Mouse (Mus musculus): ENCODE data around the gene Sgms2.

DNA sequence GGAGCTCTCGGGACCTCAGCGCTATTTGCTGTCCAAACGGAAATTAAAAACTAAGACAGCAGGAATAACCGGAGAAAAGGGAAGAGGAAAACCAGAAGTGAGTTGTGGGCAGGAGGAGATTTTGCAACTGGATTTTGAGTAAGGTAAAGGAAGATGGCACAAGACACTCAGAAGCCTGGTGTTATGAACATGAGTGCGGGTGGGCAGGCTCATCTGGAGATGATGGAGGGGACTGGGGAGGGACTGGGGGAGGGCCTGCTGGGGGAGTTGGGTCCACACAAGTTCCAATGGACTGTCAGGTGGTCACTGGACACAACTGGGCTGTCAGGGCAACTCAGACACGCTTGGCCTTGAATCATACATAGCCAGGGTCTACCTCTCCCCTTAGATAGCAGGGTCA lies 24.8 kb downstream of the Sgms2 start:
- TF ChIP-seq CTCF (IDR thresholded peaks at IDR 0.05 in 2 of 3, conservative IDR thresholded peaks at IDR 0.05 in 1 of 3; ENCODE audit: control insufficient read depth in 1 of 3, insufficient read depth in 1 of 3, low read depth in 2 of 3, low read length in 3 of 3, poor library complexity in 1 of 3, severe bottlenecking in 1 of 3) (no peak), MXI1 (IDR thresholded peaks at IDR 0.05; ENCODE audit: low read depth, low read length) (no peak), GATA1 (IDR thresholded peaks at IDR 0.05; ENCODE audit: low read depth, low read length) (no peak), SIN3A (IDR thresholded peaks at IDR 0.05; ENCODE audit: low read length) (no peak), HCFC1 (IDR thresholded peaks at IDR 0.05; ENCODE audit: low read depth, low read length) (no peak), POLR2A (IDR thresholded peaks at IDR 0.05; ENCODE audit: control insufficient read depth in 1 of 2, insufficient read depth in 1 of 2, low read depth in 1 of 2, low read length in 2 of 2, poor library complexity in 1 of 2) (no peak), ZC3H11A (IDR thresholded peaks at IDR 0.05; ENCODE audit: low read depth, low read length) (no peak), RAD21 (IDR thresholded peaks at IDR 0.05; ENCODE audit: low read depth, low read length) (no peak)
